Mouse (Mus musculus) mesoderm, embryonic 11.5 days (tissue): ENCODE results near the gene Dnajb12.
A peak's percentile ranks its signal among the peaks of the same experiment; 100 is the strongest.

Experiments used
- DNase-seq: peaks from one replicate; pipeline ENCODE4 v3.0.0-alpha.2; 2012; ENCODE audit warnings: low read depth, low spot score

Dnajb12 gene

GRCm38 (mm10) chr10:59879255-59880028 lies at the start of gene Dnajb12:
Gene Dnajb12 (plus strand): TSS chr10:59879556.
- DNase-seq = peak; percentile 97

DNA sequence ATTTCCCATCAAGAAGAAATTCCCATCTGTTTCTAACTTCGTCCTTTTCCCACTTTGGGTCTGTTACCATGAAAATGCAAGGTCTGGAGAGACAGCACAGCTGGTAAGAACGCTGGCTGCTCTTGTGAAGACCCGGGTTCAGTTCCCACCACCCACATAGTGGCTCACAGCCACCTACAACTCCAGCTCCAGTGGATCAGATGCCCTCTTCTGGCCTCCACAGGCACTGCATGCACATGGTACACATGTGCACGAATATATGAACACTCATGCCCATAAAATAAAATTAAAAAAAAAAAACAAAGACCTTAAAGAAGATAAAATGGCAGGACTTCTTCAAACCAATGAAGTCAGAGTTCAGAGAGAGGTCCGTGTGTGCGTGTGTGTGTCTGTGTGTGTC lies 49.5 kb upstream of the Dnajb12 start:
- no peak for DNase-seq

- DNase-seq = no peak
These were observed 47.4 kb upstream of the Dnajb12 start for GRCm38 (mm10) chr10:59831950-59832349.

DNA sequence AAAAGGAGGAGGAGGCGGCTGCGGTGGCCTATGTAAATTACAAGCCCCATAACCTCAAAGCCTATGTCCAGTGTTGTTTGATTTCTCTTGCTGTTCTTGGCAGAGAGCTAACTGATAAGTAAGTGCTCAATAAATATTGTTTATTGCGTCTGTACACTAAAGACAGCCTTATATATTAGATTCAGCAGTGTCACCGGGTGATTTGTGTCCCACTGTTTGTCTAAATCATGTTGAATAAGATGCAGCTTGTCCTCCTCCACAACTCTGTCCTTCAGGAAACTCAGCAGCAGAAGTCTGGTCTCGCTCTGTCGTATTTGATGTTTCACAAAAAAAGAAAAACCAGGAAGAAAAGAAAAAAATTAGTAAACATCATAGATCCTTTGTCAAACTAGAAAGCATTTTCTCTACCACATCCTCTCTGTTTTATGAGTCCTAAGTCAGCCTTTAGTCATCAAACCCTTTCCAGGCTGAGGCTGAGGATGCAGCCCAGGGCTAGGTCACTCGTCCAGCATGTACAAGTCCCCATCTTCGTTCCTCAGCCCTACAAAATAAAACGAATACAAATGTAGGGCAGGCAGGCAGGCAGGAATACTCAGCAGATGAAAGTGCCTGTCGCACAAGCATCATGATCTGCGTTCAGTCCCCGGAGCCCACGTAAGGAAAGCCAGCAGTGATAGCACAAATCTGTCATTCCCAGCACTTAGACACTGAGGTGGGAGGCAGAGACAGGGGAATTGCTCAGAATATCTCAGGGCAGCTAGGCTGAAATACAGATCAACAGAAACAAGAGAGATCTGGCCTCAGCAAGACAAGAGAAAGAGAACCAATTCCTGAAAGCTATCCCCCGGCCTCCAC lies 43.8 kb upstream of the Dnajb12 start:
- no peak for DNase-seq

DNA sequence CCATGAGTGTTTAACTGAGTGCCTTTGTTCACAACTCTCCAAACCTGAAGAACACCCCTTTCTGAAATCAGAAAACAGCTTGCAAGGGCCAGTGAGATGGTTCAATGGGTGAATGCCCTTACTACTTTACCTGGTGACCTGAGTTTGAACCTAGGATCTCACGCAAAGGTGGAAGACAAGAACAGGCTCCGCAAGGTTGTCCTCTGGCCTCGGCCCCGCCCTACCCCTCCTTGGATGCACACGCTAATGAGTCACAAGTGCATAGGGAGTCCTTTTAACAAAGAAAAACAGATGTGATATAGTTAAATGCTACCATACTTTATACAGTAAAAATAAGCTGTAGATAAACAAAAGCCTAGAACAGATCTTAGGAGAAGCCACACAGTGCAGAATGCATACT lies 41.9 kb upstream of the Dnajb12 start:
- no peak for DNase-seq

DNA sequence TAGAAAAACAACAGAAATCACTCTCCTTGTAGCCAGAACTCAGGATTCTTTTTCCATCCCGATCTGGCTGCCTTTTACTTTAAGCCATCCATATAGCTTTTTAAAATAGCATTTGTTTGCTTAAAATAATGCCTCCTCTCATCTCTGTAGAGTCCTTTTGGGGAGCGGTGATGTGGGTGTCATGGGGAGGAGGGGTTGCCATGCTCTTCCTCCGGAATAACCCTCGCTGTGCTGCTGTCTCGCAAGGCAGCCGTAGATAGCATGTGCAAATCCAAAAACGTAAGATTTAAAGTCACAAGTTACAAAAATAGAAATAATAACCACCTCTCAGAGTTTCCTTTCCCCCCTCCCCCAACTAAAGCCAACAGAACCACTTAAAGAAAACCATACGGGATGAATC lies 37.9 kb upstream of the Dnajb12 start:
- DNase-seq = no peak

DNA sequence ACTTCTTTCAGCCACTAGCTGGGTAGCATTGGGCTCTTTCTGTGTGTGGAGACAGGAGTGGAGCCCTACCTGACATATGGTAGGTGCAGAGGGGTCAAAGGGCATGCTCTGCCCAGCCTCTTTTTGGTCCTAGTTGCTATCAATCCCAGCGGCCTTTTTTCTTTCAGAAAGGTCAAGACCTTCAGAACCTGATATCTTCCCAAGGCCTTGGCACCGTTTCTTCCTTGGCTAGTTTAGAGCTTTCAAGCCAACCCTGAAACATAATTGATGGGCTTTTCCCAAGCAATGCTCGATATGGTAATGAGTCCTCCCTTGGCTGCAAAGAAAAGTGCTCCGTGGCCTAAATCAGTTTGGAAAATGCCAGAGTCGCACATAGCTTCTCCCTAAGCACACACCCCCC lies 36.2 kb upstream of the Dnajb12 start:
- no peak for DNase-seq

- no peak for DNase-seq
These were observed 34.7 kb upstream of the Dnajb12 start for GRCm38 (mm10) chr10:59844686-59845085.

DNA sequence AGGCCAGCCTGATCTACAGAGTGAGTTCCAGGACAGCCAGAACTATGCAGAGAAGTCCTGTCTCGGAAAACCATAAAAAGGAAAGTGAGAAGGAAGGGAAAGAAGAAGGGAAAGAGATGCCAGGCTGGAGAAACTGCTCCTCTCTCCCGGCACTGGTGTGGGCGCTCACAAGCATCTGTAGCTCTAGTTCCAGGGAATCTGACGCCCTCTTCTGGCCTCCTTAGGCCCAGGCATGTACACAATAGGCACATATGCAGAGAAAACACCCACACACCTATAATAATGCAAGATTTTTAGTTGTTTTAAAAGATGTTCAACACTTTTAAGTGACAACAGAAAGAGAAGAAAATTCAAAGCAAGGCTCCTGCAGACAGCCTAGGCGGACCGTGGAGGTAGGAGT lies 32.9 kb upstream of the Dnajb12 start:
- no peak for DNase-seq

- no peak for DNase-seq
These were observed 31.1 kb upstream of the Dnajb12 start for GRCm38 (mm10) chr10:59848079-59848877.

DNA sequence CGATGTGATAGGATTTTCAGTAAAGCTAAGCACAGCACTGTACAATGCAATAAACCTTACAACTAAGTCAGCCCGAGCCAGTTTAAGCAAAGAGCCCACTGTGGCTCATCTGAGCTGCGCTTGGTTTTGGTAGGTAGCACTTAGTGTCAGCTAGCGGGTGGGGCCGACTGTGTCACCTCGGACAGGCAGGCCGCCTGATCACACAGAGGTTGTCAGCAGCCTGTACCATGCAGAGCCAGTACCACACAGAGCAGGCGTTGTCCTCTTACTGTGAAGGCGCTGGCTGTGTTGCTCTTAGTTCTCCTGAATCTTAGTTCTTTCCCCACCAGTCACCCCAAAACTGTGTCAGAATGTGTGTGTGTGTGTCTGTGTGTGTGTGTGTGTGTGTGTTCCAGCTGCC lies 30.4 kb upstream of the Dnajb12 start:
- no peak for DNase-seq

GRCm38 (mm10) chr10:59849371-59849770 lies 30.0 kb upstream of the Dnajb12 start:
- no peak for DNase-seq

DNA sequence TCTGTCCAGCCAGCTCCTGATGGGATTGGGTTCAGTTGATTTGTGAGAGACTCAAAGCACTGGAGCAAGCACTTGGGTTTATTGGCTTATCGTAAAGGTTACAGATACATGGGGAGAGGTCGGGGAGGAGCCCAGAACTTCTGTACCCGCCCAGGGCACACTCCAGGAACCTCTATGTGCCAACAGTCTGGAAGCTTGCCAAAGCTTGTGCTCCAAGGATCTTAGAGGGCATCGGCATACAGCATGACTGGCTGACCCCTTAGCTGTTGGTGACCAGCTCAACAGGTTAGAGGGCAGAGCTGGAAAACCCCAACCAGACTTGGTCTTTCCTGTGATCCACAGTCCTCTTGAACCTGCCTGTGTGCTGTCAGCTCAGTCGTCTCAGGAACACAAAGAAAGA lies 22.2 kb upstream of the Dnajb12 start:
- no peak for DNase-seq

DNA sequence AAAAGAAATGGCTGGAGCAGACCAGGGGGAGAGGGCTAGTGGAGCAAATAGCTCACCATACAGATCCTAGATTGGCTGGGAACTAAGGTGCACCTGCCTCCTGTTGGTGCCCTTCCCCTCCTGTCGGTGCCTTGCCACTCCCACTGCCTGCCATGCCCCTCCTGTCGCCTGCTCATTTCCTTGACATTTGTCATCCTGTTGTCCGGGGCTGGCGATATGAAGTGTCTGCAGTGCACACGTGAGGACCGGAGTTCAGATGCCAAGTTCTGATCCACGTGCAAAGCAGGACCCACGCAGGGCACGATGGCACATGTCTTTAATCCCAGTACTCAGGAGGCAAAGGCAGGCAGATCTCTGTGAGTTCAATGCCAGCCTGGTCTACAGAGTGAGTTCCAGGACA lies 18.7 kb upstream of the Dnajb12 start:
- DNase-seq = no peak

DNA sequence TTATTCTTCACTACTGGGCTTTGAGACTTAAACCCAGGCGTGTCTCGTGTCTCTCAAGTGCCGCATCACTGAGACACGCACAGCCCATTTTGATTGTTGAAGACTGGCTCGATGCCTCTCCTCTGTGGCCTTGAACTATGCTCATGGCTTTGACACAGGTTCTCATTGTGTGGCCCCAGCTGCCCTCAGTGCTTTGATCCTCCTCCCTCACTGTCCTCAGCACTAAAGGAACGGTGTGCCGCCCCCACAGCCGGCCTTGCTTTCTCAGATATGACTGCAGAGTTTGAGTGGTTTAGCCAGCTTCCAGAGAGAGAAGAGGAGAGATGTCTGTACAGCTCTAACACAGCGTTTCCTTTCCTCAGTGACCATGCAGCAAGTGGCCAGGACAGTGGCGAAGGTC lies 18.2 kb upstream of the Dnajb12 start:
- DNase-seq = no peak

DNA sequence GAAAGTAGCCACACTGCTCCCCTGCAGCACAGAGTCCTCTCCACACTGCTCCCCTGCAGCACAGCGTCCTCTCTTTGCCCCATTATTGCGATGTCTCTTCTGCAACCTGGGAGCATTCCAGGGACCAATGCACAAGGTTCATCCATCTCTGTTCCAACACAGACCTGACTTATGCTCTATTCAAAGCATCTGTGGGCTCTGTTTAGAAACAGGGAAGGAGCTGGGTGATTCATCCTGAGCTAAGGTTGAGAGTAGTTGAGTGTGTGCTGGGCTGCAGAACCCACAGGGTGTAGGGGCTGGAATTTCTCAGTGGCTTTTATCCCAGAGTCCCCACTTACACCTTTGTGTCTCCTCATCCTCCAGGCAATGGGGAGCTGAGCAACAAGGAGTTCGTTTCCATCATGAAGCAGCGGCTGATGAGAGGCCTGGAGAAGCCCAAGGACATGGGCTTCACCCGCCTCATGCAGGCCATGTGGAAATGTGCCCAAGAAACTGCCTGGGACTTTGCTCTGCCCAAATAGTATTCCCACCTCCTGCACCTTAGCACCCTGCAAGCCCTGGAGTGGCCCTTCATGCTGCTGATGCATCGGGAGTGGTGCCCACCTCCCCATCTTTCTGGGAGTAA lies 16.4 kb upstream of the Dnajb12 start:
- DNase-seq = no peak

DNA sequence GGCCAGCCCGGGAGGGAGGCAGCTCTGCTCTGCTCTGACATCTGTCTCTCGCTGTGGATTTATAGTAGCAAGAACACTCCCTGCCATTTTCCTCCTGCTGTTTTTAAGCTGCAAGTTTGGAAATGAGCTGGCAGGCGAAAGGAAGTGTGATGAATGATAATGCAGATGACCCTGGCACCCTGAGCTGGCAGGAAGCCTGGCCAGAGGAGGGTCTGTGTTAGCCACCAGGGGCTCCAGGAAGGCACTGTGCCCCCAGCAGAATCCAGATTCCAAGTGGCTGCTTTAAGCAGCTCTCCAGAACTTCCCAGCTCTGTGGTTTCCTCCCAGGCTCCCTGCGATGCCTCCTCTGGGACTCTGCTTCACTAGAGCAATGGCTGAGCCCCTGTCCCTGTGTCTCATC lies 15.7 kb upstream of the Dnajb12 start:
- no peak for DNase-seq

- no peak for DNase-seq
These were observed 15.0 kb upstream of the Dnajb12 start for GRCm38 (mm10) chr10:59864232-59864875.

DNA sequence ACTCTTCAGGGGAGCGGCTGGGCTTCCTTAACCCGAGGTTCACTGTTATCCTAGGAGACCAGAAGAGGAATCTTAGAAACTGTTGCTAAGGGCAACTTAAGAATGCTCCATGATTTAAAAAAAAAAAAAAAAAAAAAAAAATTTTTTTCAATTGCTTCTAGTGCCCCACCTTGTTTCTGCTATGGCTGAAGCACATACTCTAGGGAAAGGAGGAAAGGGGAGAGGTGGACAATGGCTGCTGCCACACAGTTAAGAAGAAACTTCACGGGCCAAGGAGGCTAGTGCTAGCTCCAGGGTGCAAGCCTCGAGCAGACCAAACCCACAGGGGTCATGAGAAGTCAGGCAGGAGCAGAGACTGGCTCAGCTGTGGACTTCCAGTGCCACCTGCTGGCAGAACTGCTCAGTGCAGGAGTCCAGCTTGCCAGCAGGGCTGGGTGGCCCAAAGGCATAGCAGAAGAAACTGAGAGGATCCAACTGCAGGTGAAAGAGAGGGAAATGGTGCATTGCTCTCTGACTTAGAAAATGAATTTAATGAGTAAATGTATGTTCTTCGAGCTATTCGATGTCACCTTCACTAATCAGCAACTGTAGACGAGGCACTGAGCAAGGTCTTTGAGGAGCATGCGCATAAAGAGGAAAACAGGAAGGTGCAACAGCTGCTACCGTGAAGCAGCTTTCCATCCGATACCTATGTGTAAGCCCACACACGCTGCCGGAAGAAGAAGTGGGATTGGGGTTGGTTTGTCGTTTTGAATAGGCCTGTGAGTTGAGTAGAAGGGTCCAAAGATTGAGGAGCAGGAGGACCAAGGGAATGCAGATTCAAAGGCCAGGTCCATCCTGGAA lies 14.3 kb upstream of the Dnajb12 start:
- DNase-seq = peak; percentile 89

DNA sequence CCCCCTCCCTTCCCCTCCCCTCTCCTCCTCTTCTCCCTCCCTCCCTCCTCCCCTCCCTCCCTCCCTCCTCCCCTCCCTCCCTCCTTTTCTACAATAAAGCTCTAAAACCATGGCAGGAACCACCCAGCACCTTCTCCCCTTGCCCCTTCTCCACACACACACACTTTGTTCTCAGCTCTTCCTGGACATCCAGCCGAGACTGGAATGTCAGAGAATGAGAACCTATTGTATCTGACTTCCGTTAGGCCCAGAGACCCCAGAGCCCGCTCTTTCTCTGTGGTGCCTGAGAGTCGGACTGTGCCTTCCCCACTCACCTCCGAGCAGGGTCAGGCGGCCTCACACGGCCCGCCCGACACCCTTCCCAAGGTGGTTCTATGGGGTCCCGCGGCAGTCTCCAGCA lies 11.1 kb upstream of the Dnajb12 start:
- DNase-seq = no peak
